Mouse (Mus musculus): Measurements from ENCODE around the gene Klf2. TPM values are rescaled to one million over a fixed set of nuclear protein-coding genes. Genes with fewer than 3 reads are reported as not detected.

Gene Klf2
- polyA plus RNA-seq, 1 experiment, result 1.4 TPM

DNA sequence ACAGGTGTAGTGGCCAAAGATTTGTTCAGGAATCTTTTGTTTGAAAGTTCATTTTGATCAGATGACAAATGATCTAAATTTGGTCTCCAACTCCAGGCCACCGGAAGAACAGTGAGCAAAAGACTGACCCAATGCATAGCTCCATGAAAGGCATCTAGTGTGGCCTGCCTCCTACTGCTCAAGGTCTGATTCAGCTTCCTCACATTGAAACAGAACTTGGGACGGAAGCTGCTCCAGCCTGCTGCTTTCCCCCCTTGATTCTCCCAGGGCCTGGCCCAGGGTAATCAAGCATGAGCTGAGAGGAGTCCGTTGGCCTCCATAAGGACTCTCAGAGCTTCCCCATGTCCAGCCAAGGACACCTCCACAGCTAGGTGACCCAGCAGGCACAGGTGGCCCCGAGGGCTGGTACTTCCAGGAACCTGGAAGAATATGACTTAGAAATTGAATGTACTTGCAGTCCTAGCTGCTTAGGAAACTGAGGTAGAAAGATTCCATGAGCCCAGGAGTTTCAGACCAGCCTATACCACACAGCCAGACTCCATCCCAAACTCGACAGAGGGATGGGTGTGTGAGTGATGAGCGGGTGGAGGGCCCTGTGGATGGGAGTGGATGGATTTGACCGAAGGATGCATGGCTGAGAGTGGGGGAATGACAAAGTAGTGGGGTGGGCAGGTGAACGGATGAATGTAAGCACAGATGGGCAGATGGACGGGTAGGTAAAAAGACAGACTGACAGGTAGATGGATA, 18.0 kb upstream of the Klf2 start:
- Histone ChIP-seq H3K4me1 (ENCODE audit: control insufficient read depth) (no peaks in the 10 kb centered on the region), H3K9me3 (ENCODE audit: control insufficient read depth, low read length) (no peaks in the 10 kb centered on the region), H3K36me3 (ENCODE audit: control insufficient read depth) (no peaks in the 10 kb centered on the region), H3K27me3 (ENCODE audit: control insufficient read depth) (no peaks in the 10 kb centered on the region), H3K4me3 (replicated peaks) (no peak overlapping the region)
- TF ChIP-seq GATA1 (IDR thresholded peaks at IDR 0.05; ENCODE audit: low read length), result no peak
- TF ChIP-seq TAL1 (IDR thresholded peaks at IDR 0.05; ENCODE audit: low read length), result no peak

DNA sequence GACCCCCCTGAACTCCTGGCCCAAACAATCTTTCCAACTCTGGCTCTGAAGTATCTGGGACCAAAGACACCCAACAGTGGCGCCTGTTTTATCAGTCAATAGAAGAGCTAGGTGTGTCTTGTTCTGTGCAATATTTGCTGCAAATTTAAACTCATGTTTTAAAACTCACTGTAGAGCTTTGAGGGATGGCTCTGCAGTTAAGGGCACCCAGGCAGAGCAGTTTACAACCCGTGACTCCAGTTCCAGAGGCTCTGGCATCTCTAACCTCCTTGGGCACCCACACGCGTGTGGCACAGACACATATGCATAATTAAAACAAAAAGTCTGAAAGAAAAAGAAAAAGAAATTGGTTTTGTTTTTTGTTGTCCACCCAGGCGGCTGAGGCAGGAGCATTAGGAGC, 17.3 kb upstream of the Klf2 start:
- no peaks in the 10 kb centered on the region for H3K9me3 ChIP-seq (ENCODE audit: control insufficient read depth, low read length)
- TF ChIP-seq GATA1 (IDR thresholded peaks at IDR 0.05; ENCODE audit: low read length) (no peak), TAL1 (IDR thresholded peaks at IDR 0.05; ENCODE audit: low read length) (no peak)
- no peaks in the 10 kb centered on the region for H3K36me3 ChIP-seq (ENCODE audit: control insufficient read depth)
- no peaks in the 10 kb centered on the region for H3K27me3 ChIP-seq (ENCODE audit: control insufficient read depth)
- H3K4me1 ChIP-seq (ENCODE audit: control insufficient read depth), result no peaks in the 10 kb centered on the region
- H3K4me3 ChIP-seq (replicated peaks), result no peak overlapping the region

- Histone ChIP-seq H3K36me3 (ENCODE audit: control insufficient read depth) (no peaks in the 10 kb centered on the region), H3K4me3 (replicated peaks) (no peak overlapping the region), H3K4me1 (ENCODE audit: control insufficient read depth) (no peaks in the 10 kb centered on the region; the same call in 1 of the 2 replicates), H3K27me3 (ENCODE audit: control insufficient read depth) (no peaks in the 10 kb centered on the region), H3K9me3 (ENCODE audit: control insufficient read depth, low read length) (no peaks in the 10 kb centered on the region)
- TF ChIP-seq TAL1 (IDR thresholded peaks at IDR 0.05; ENCODE audit: low read length), result no peak
- no peak for TF ChIP-seq GATA1 (IDR thresholded peaks at IDR 0.05; ENCODE audit: low read length)
These were observed 15.7 kb upstream of the Klf2 start for GRCm38 (mm10) chr8:72302986-72303612.

- H3K9me3 ChIP-seq (ENCODE audit: control insufficient read depth, low read length), result no peaks in the 10 kb centered on the region
- H3K4me3 ChIP-seq (replicated peaks), result no peak overlapping the region
- no peaks in the 10 kb centered on the region; the same call in 1 of the 2 replicates for H3K4me1 ChIP-seq (ENCODE audit: control insufficient read depth)
- TF ChIP-seq TAL1 (IDR thresholded peaks at IDR 0.05; ENCODE audit: low read length) (no peak), GATA1 (IDR thresholded peaks at IDR 0.05; ENCODE audit: low read length) (no peak)
- no peaks in the 10 kb centered on the region for H3K27me3 ChIP-seq (ENCODE audit: control insufficient read depth)
- no peaks in the 10 kb centered on the region for H3K36me3 ChIP-seq (ENCODE audit: control insufficient read depth)
These were observed 15.2 kb upstream of the Klf2 start for GRCm38 (mm10) chr8:72303633-72304032.

GRCm38 (mm10) chr8:72305210-72305905, 13.5 kb upstream of the Klf2 start, which contains the start of gene Gm10282:
TSS of gene Gm10282 (minus strand) at chr8:72305260.
- Histone ChIP-seq H3K4me3 (replicated peaks) (no peak within 1 kb of the TSS), H3K27me3 (ENCODE audit: control insufficient read depth) (no peaks in the 10 kb centered on the region), H3K4me1 (ENCODE audit: control insufficient read depth) (no peaks in the 10 kb centered on the region; the same call in 1 of the 2 replicates), H3K36me3 (ENCODE audit: control insufficient read depth) (no peaks in the 10 kb centered on the region), H3K9me3 (ENCODE audit: control insufficient read depth, low read length) (no peaks in the 10 kb centered on the region)
- TF ChIP-seq GATA1 (IDR thresholded peaks at IDR 0.05; ENCODE audit: low read length), result no peak
- TF ChIP-seq TAL1 (IDR thresholded peaks at IDR 0.05; ENCODE audit: low read length), result no peak

DNA sequence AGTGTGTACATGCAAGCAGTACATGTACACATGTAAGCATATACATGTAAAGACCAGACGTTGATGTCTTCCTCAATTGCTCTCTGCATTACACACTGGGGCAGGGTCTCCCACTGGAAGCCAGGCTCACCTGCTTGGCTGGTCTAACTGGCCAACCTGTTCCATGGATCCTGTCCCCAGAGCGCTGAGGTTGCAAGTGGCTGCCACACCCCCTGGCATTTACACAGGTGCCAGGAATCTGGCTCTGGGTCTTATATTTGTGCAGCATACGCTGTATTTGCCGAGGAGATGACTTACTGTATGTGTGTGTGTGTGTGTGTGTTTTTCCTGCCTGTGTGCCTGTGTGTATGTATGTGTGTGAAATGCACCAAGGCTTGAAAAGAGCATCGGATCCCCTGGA, 11.9 kb upstream of the Klf2 start:
- no peak for TF ChIP-seq GATA1 (IDR thresholded peaks at IDR 0.05; ENCODE audit: low read length)
- TF ChIP-seq TAL1 (IDR thresholded peaks at IDR 0.05; ENCODE audit: low read length), result no peak
- H3K4me3 ChIP-seq (replicated peaks), result no peak overlapping the region
- no peaks in the 10 kb centered on the region for H3K9me3 ChIP-seq (ENCODE audit: control insufficient read depth, low read length)
- no peaks in the 10 kb centered on the region for H3K27me3 ChIP-seq (ENCODE audit: control insufficient read depth)
- no peaks in the 10 kb centered on the region; the same call in 1 of the 2 replicates for H3K4me1 ChIP-seq (ENCODE audit: control insufficient read depth)
- no peaks in the 10 kb centered on the region for H3K36me3 ChIP-seq (ENCODE audit: control insufficient read depth)

- H3K4me1 ChIP-seq (ENCODE audit: control insufficient read depth), result no peaks in the 10 kb centered on the region; the same call in 1 of the 2 replicates
- H3K36me3 ChIP-seq (ENCODE audit: control insufficient read depth), result no peaks in the 10 kb centered on the region
- no peaks in the 10 kb centered on the region for H3K27me3 ChIP-seq (ENCODE audit: control insufficient read depth)
- H3K4me3 ChIP-seq (replicated peaks), result no peak overlapping the region
- no peak for TF ChIP-seq GATA1 (IDR thresholded peaks at IDR 0.05; ENCODE audit: low read length)
- no peak for TF ChIP-seq TAL1 (IDR thresholded peaks at IDR 0.05; ENCODE audit: low read length)
- no peaks in the 10 kb centered on the region for H3K9me3 ChIP-seq (ENCODE audit: control insufficient read depth, low read length)
These were observed 10.6 kb upstream of the Klf2 start for GRCm38 (mm10) chr8:72308276-72308675.

- no peaks in the 10 kb centered on the region for H3K27me3 ChIP-seq (ENCODE audit: control insufficient read depth)
- H3K9me3 ChIP-seq (ENCODE audit: control insufficient read depth, low read length), result no peaks in the 10 kb centered on the region
- TF ChIP-seq TAL1 (IDR thresholded peaks at IDR 0.05; ENCODE audit: low read length), result no peak
- no peak for TF ChIP-seq GATA1 (IDR thresholded peaks at IDR 0.05; ENCODE audit: low read length)
- no peaks in the 10 kb centered on the region for H3K36me3 ChIP-seq (ENCODE audit: control insufficient read depth)
- no peak overlapping the region for H3K4me3 ChIP-seq (replicated peaks)
- no peaks in the 10 kb centered on the region; the same call in 1 of the 2 replicates for H3K4me1 ChIP-seq (ENCODE audit: control insufficient read depth)
These were observed 7.9 kb upstream of the Klf2 start for GRCm38 (mm10) chr8:72310849-72311506.

All from erythroblast, embryonic 14.5 days (primary cell).